Mouse (Mus musculus) erythroblast, embryonic 14.5 days (primary cell): ENCODE measurements around the gene Cux1.

Source experiments
- GATA1 ChIP-seq: IDR thresholded peaks from 2 replicates; pipeline ENCODE4 v1.6.1; 2012; ENCODE audit warnings: low read length, inconsistent platforms, mixed read lengths
- TAL1 ChIP-seq: IDR thresholded peaks from 3 replicates; pipeline ENCODE4 v1.6.1; 2012; ENCODE audit warnings: low read length, inconsistent platforms, mixed read lengths

- TF ChIP-seq GATA1 (no peak), TAL1 (no peak)
Measured at GRCm38 (mm10) chr5:136417891-136418290, 149.4 kb downstream of the Cux1 start.
